Mouse (Mus musculus) spleen, adult 12 weeks (tissue): ENCODE measurements at regions not wholly inside any gene's neighbourhood (a gene's known extent, or its start where the extent isn't known, plus 50 kb on each side); places are given as distances from the start of the nearest gene placed in this dataset.

Source experiments
- DNase-seq: peaks from one replicate; pipeline ENCODE4 v3.0.0; 2022; ENCODE audit warnings: low spot score

DNA sequence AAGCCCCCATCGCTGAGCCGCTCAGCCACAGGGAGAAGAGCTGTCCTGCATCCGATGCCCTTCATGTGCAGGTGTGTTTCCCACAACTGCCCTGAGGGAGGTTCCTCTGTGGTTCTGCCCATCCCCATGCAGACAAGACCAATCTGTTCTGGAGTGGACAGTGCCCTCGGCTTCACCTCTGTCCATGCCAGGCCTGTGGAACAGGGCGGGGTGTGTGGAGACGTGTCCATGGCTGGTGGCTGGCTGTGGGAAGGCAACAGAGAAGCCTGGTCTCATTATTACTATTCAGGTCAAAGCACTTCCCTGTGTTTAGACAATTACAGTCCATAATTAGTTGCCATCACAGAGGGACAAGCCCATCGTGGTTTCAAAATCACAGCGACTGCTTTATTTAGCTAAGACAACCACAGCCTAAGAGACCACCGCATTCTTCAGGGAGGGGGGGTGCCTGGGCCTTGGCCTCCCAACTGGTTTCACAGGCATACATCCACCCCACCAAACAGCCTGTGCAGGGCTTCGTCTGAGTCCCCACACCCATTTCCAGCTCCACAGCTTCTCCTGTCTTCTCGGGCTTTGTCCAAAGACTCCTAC is 97.7 kb downstream of the Rplp1 start:
- DNase-seq = no peak

- no peak for DNase-seq
Measured at GRCm38 (mm10) chr9:61815995-61816394, 98.3 kb downstream of the Rplp1 start.

GRCm38 (mm10) chr9:61813291-61813690 is 101.1 kb downstream of the Rplp1 start:
- no peak for DNase-seq

DNA sequence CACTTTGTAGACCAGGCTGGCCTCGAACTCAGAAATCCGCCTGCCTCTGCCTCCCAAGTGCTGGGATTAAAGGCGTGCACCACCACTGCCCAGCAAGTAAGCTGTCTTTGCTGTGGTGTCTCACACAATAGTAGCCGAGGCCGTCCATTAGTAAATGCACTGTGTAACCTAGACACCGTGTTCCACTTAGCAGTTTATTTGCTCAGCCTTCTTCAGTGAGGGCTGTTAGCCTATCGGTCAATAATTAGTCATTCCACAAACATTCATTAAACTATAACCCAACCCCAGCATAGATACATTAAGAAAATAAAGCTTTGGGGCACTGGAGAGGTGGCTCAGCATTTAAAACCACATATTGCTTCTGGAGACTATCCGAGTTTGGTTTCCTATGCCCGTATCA is 102.0 kb downstream of the Rplp1 start:
- no peak for DNase-seq

- no peak for DNase-seq
Measured at GRCm38 (mm10) chr9:61810456-61810855, 103.9 kb downstream of the Rplp1 start.

DNA sequence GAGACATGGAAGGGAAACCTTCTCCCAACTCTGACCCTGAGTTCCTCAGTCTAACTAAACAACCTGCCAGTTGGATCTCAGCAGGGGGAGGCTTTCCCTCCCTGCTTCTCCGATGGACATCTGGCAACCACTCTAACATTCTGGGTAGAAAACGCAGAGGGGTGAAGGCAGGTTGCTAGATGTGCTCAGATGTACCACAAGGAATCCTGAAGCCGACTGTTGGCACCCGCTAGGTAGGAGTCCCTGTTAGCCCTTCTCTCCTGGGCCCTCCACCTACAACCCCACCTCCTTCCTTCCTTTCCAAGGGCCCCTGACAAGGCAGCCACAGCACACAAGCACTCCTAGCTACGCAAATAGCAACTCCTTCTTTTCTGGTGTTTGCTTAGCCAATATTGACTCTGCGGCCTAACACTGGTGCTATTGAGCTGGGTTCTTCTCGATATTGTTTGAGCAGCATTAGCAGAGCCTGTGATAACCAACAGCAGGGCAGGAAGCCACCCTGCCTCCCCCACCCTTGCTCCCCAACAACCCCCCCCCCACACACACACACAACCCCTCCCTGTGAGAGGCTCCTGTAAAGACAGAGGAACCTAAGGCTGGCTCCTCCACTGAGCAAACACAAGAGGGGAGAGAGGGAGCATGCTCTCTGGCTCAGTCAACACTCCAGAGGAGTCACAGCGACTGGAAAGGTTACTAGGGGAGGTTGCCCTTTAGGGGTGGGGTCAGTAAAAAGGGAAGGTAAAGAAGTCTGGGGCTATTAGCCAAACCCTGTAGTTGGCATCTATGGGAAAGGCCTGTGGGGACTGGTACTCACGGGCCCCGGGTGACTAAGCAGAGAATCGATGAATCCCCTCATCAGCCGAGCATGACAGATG is 105.8 kb downstream of the Rplp1 start:
- no peak for DNase-seq

DNA sequence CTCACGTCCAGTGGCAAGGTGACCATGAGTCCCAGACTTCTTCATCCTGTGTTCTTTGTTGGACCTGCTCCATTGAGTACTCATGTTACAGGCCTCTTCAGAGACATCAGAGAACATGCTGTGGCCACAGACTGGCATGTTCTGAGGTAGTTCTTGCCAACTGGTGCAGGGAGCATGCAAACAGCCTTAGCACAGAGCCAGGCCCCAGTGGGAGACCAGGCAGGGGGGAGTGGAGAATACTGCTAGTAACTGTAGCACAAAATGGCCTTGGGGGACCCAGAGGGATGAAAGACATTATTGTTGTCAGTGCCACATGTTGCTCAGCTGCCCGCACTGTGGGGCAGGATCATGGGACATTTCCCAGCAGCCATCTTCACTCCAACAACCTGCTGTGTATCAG is 108.4 kb downstream of the Rplp1 start:
- no peak for DNase-seq

DNA sequence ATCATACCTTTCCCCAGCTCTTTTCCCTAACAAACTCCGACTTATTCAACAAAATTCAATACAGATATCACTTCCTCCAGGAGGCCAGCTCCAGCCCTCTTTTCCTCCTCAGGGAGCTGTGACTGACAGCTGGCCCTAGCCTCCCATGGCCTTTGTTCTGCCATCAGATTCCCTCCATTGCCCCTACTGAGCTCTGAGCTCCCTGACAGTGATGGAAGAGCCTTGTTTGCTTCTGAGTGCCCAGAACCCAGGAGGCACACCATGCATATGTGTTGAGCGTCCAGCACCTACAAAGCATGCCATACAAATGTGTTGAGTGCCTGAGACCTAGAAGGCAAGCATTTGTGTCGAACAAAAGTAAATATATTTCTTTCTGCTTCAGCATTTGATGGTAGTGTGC is 110.8 kb downstream of the Rplp1 start:
- DNase-seq = no peak

- DNase-seq = no peak
Measured at GRCm38 (mm10) chr9:61802694-61803093, 111.6 kb downstream of the Rplp1 start.

- DNase-seq = no peak
Measured at GRCm38 (mm10) chr9:61799535-61799934, 114.8 kb downstream of the Rplp1 start.

GRCm38 (mm10) chr9:61795910-61796309 is 118.4 kb downstream of the Rplp1 start:
- DNase-seq = no peak

DNA sequence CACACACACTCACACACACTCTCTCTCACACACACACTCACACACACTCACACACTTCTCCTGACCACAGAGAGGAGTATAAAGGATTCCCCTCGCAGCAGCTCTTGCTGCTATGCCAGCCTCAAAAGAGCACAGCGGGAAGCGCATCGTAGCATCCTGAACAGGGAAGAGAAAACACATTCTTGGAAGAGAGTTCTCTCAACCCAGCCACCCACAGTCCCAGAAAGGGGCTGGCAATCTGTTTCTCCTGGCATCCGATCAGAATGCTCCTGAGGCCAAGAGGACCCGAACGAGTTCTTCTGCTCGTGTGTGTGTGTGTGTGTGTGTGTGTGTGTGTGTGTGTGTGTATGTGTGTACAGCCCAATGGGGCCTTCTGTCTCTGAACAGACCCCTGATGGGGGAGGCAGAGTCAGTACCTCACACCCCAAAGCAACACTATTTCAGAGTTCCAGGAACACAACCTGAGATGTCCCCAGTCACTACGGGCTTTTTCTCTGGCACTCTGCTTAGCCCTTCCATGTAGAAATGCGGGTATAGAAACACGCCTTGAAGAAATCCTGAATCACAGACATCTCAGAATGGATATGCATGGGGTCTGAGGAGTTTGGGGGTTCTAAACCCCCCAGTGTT is 122.8 kb downstream of the Rplp1 start:
- DNase-seq = no peak

DNA sequence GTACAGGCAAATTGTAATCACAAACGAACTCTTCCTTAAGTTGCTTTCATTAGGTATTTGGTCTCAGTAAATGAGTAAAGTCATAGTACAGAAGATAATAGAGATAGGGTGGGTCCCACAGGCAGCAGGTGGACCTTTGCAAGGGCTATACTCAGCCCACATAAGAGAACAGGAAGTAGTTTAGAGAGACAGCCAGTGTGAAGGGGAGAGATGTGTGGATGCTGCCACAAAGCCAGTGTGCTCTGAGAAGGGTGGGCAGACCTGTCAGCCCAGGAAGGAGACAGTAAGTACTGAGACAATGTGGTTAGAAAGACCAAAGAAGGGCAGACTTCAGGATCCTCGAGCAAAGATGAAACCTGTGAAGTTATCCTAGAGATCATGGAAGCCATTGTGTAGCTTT is 123.5 kb downstream of the Rplp1 start:
- DNase-seq = no peak

DNA sequence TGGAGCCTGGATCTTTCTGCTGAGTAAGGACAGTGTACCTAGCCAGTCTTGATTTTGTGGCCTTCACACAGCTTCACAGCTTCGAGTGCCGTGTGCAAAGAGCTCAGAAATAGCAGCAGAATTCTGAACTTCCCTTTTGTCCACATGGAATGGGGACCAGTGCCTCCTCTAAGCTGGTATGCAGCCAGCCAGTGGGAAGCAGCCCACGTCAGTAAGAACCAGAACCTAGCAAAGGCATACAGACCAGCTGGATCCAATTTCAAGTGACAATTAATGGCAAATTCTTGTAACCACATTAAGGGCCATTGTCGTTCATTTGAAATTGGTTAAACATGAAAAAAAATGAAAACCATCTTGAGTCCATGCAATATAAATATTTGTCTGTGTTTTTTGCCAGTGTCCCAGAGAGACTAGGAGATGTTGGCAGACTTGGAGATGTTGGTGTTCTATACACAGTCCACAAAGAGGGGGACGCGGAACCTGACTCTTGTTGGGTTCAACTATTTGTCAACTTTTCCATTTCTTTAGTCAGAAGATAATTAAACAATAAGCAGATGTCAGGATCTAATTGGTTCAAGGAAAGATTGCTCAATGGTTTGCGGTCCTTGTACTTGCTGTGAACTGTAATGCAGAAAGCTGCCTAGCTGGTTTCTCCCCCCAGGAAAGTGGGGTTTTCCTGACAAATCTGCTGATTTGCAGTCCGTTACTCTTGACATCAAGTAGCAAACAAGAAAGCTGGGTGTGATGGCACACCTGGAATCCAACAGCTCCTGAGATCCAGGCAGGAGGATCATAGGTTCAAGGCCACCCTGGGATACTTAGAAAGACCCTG is 125.1 kb downstream of the Rplp1 start:
- no peak for DNase-seq

GRCm38 (mm10) chr9:61781469-61781868 is 132.9 kb downstream of the Rplp1 start:
- DNase-seq = no peak

- no peak for DNase-seq
Measured at GRCm38 (mm10) chr9:61780186-61780939, 134.0 kb downstream of the Rplp1 start.

DNA sequence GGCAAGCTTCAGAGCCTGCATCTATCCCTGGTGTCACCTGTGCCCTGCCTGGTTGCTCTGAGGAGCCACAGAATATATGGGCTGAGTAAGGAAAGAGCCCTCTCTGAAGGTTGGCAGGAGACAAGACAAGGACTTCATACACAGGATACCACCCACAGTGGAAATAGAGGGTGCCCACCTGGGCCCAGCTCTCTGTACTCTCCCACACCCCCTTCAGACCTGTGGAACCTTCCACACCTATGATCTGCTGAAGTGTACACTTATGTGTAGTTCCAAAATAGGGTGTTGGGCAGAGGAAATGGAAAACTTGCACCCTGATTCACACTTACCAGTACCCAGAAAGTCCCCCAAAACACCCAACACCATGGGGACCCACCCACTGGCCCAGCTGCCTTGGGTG is 135.2 kb downstream of the Rplp1 start:
- DNase-seq = no peak

GRCm38 (mm10) chr9:61776446-61776845 is 137.9 kb downstream of the Rplp1 start:
- DNase-seq = no peak

- DNase-seq = no peak
Measured at GRCm38 (mm10) chr9:61770207-61770955, 144.0 kb downstream of the Rplp1 start.

DNA sequence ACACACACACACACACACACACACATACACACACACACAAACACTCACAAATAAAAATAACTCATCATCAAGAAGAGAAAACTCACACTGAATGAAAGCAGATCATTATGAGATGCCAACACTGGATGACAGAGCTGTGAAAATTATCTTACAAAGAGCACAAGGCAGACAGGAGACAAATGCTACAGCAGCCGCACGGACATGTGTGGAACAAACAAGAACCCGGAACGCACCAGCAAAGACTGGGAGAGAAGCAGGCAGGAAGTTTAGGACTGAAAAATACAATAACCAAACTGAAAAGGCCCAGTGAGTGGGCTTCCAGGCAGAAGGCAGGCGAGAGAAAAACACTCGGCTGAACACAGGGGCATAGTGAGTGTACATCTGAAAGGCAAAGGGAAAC is 148.2 kb downstream of the Rplp1 start:
- DNase-seq = no peak

DNA sequence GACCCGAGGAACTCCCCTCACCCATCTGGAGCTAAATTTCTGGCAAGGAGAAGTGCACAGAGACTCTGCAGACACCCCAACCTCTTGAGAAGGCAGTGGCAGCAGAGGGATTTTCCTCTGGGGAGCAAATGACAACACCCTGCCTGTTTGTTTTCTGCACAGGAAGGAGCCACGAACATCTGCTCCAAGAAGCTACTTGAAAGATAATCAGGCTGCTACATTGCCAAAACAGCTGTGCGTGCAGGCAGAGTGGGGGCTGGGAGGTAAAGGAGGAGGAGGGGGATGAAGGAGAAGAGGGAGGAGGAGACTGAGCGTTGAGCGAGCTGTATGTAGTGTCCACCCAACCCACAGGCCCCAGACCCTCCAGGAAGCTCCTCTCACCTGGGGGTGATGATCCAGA is 149.0 kb downstream of the Rplp1 start:
- DNase-seq = no peak
